Mouse (Mus musculus): ENCODE data around the gene Krt76.

The Krt76 gene

GRCm38 (mm10) chr15:101860421-101861130 is 32.1 kb downstream of the Krt76 start:
- peak in 1 of 2 experiments; percentile 24 for DNase-seq (ENCODE audit: low spot score in 2 of 2)

DNA sequence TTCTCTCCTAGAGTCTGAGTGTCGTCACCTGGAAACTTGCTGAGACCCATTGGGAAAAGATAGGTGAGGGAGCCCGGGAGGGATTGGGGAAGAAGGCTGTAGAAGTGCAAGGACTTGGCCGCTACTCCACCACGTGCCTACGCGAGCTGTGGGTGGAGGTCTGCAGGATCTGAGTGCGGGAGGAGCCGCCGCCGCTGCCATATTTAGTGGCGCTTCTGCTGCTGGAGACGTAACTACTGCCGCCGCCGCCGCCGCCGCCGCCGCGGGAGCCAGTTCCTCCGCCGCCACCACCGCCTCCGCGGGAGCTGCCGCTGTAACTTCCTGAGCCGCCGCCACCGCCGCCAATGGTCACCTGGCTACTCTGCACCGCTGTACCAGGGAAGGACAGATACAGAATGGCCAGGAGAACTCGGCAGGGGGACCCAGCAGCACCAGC is 33.0 kb downstream of the Krt76 start:
- peak in 1 of 2 experiments; percentile 25 for DNase-seq (ENCODE audit: low spot score in 2 of 2)

DNA sequence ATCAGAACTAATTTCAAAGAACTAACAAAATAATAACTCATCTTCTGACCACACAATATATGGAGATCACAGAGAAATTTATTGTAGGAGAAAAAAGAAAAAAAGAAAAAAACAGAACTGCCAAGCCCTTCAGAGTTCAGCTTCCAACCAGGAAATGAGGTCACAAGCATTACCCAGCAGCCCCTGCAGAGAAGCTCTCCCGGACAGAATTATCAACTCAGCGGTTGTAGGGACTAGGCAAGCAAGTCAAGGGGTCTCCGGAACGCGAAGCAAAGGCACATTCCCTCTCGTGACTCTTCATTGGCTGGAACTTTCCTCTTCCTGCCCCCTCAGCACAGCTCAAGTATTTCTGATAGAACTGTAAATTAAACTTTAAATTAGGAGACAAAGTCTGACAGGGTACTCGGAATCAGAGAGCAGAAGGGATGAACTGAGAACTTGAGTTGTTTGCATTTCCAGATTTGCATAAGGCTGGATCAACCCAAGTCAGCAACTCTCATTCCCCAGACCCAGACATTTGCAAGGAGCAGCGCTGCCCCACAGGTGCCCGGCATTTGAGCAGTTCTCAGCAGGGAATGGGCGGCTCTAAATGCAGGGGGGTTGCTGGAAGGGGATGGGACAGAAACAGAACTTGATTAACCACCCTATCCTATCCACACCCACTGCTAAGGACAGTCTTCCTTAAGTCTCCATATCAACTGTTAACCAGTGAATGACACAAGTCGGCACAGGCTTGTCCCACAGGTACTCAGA is 33.9 kb downstream of the Krt76 start:
- DNase-seq (ENCODE audit: low spot score in 2 of 2): no peak

- DNase-seq (ENCODE audit: low spot score in 2 of 2): no peak
Observed at GRCm38 (mm10) chr15:101856696-101857095, 36.0 kb downstream of the Krt76 start.

DNA sequence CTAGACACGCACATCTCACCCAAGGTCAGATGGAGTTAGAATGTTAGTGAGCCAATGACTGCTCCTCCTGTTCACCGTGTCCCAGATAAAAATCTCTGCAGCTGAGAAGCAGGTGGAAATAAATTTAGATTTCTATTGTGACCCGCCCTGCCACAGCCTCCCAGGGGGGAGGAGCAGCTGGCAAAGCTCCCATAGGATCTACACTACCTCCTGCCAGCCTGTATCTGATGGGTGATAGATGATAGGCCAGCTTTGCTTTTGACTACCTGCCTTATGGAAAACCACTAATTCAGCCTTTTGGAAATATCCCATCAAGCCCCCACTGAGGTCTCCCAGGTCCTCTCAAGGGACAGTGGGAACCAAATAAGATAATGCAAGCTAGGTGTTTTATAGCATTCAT is 37.0 kb downstream of the Krt76 start:
- no peak for DNase-seq (ENCODE audit: low spot score in 2 of 2)

GRCm38 (mm10) chr15:101854294-101854693 is 38.4 kb downstream of the Krt76 start:
- DNase-seq (ENCODE audit: low spot score in 2 of 2): no peak

- no peak for DNase-seq (ENCODE audit: low spot score in 2 of 2)
Observed at GRCm38 (mm10) chr15:101852571-101852970, 40.1 kb downstream of the Krt76 start.

DNA sequence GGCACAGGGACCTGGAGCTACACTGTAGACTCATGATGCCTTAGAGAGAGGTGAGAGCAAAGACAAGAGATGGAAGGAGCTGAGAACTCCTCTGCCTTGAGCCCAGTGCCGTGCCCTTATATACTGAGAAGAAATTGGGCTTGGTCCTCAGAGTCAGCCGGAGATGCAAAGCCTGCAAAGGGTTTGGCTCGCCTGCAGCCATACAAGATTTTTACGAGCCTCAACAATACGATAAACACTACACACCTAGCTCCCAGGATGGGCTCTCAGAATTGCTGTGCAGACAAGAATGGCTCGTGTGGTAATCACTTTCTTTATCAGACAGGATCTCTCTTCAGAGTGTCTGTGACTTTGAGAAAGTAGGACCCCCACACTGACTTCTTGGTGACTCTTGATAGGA is 42.0 kb downstream of the Krt76 start, which contains the start of gene Krt1:
Krt1 (minus strand) TSS at position 101 of the 400 bp plus-strand sequence.
- no peak for DNase-seq (ENCODE audit: low spot score in 2 of 2)

- peak in 1 of 2 experiments; percentile 47 for DNase-seq (ENCODE audit: low spot score in 2 of 2)
Observed at GRCm38 (mm10) chr15:101845971-101846403, 46.7 kb downstream of the Krt76 start.

DNA sequence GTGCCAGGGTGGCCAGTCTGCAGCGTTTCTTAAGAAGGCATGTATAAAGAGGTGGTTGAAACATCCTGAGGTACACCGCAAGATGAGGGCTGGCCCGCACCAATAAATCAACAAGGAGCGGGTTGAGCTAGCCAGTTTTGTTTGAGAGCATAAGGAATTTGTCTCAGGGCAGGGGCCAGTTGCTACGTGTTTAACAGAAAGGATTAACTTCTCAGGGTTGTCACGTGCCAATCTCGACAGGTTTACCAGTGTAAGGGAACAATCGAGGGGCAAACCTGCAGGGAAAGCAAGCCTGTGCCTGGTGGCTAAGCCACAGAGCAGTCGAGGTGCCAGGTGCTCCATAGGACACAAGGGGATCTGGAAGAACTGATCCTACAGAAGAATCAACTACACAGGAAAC is 49.5 kb downstream of the Krt76 start:
- no peak for DNase-seq (ENCODE audit: low spot score in 2 of 2)

- no peak for DNase-seq (ENCODE audit: low spot score in 2 of 2)
Observed at GRCm38 (mm10) chr15:101834784-101835328, 57.9 kb downstream of the Krt76 start.
